Mouse (Mus musculus): ENCODE data around the gene Fndc10.
"Not testable (repeated sequence)": the region's sequence is repeated elsewhere in the genome, so short reads cannot be mapped to it uniquely, and the experiment has no call there.

The Fndc10 gene

DNA sequence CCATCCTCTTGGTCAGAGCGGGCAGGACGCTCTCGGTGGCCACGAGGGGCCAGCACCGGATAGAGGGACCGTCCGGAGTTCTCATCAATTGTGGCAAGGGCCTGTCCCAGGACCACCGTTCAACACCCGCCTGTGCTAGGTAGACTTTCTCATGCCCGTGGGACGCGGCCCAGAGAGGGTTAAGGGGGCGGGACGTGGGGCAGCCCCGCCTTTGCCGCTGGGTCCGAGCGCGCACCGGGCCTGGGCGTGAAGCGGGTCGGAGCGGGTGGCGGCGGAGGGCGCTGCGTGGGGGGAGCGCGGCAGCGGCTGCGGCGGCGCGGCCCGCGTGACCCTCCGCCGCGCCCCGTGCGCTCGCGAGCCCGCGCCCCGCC lies at the start of gene Fndc10:
Fndc10 (plus strand) TSS at position 232 of the 371 bp plus-strand sequence.
- DNase-seq (ENCODE audit: low spot score in 2 of 2): peak; percentile 38 to 73

DNA sequence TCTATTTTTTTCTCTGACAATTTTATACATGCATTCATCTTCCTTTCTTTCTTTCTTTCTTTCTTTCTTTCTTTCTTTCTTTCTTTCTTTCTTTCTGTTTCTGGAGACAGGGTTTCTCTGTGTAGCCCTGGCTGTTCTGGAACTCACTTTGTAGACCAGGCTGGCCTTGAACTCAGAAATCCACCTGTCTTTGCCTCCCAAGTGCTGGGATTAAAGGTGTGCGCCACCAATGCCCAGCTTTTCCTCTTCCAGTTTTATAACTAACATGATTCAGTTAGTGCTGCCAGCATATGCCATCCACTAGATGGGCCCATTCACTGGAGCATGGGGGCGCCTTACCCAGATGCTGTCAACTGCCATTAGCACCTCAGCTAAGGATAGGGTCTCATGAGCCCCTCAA lies 48.8 kb upstream of the Fndc10 start, which contains the start of gene Gm10563:
Gm10563 (minus strand) TSS at position 101 of the 400 bp plus-strand sequence.
- not testable (repeated sequence) for DNase-seq (ENCODE audit: low spot score in 2 of 2)

DNA sequence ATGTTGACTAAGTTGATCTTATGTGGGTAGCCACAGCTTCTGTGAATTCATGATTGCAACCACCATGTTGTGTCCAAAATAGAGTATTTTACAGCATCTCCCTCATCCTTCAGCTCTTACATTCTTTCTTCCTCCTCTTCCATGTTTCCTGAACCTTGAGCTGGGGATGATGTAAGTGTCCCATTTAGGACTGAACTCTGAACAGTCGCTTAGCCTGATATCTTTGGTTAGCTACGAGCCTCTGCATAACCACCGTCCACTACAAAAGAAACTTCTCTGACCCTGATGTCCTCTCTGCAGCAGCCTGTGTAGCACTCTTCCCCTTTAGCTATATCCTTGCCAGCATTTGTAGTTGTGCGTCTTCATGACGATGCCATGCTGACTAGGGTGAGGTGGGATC lies 48.4 kb upstream of the Fndc10 start:
- DNase-seq (ENCODE audit: low spot score in 2 of 2): no peak

DNA sequence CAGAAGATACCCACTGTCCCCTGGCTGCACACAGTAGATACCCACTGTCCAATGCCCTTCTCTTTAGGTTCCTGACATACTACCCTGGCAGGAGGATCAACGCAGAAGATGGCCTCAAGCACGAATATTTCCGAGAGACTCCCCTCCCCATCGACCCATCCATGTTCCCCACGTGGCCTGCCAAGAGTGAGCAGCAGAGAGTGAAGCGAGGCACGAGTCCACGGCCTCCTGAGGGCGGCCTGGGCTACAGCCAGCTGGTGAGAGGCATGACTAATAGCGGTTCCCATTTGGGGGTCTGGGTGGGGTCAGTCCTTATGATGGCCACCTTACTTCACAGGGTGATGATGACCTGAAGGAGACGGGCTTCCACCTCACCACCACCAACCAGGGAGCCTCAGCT lies 44.8 kb upstream of the Fndc10 start:
- DNase-seq (ENCODE audit: low spot score in 2 of 2): no peak

DNA sequence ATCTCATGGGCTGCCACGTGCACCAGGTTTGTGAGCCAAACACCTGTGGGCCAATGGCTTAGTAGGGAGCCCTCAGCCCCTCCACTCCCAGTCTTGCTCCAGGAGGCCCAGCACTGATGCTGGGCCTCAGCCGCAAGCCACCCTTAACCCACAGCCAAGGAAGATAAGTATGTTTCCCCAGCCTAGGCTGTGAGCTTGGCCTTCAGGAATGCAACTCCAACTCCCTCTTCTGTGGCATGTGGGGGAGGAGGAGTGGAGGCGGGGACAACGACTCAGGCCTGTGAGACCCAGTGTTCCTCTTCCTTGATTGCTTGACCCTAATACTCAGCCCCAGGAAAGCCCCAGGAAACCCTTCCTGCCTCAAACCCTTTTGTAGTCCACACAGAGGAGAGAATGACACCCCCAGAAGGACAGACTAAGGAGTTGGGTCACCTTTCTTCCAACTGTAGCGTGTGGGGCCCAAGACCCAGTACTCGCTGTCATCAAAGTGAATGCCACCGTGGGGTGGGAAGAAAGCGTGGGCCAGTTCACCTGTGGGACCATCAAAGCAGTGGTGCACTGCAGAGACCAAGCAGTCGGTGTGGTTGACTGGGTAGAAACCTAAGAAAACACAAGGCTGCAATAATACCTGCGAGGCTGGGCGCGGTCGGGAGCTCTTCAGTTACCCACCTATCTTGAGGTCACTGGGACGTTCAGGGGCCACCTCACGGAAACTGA lies 42.4 kb upstream of the Fndc10 start:
- peak in 1 of 2 experiments; percentile 74 for DNase-seq (ENCODE audit: low spot score in 2 of 2)

DNA sequence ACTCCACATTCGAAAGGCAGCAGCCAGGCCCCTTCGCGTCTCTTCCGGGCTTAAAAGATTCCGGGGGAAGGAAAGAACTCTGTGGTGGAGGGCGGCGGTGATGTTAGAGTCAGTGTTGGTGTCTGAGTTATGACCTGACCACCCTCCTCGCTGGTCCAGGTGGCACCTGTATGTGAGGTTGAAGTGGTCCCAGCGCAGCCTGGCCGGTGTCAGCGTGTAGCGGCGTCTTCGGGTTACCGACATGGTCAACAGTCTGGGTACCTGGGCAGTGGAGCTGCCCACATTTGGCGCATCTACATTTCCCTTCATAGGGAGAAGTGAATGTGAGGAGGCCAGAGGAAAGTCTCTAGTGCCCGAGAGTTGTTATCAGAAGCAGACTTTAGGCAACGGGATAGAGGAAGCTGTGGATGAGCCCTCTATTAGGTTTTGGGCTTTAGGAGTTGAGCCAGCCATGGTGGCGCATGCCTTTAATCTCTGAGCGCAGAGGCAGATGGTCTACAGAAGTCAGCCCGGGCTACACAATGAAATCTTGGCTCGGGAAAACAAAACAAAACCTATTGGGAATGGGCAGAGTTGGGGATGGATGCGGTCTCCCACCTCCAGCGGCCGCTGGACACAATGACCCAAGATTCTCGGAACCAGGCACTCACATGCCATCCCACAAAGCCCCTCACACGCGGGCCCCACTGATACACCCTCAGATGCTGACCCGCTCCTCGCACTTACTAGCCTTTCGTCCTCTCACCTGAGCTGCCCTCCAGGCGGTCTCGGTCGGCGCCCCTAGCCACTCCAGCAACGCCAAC lies 41.7 kb upstream of the Fndc10 start:
- no peak for DNase-seq (ENCODE audit: low spot score in 2 of 2)

DNA sequence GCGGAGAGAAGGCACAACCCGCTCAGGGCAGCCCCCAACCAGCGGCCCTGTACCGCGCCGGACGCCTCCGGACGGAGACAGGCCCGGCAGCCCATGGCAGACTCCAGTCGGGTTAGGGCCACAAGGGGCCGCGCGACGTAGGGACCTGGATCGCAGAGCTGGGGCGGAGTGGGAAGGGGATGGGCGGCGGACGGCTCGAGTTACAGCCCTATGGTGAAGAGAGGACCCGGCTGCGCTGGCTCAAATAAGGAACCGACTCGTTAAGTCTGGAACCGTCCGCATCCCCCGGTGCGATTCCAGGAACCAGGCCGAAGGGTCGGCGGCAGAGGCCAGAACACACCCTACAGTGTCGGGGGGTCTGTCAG lies 41.1 kb upstream of the Fndc10 start, which contains the start of gene Mmp23:
Mmp23 (minus strand) TSS at position 299 of the 365 bp plus-strand sequence.
- DNase-seq (ENCODE audit: low spot score in 2 of 2): peak; percentile 29 to 49

DNA sequence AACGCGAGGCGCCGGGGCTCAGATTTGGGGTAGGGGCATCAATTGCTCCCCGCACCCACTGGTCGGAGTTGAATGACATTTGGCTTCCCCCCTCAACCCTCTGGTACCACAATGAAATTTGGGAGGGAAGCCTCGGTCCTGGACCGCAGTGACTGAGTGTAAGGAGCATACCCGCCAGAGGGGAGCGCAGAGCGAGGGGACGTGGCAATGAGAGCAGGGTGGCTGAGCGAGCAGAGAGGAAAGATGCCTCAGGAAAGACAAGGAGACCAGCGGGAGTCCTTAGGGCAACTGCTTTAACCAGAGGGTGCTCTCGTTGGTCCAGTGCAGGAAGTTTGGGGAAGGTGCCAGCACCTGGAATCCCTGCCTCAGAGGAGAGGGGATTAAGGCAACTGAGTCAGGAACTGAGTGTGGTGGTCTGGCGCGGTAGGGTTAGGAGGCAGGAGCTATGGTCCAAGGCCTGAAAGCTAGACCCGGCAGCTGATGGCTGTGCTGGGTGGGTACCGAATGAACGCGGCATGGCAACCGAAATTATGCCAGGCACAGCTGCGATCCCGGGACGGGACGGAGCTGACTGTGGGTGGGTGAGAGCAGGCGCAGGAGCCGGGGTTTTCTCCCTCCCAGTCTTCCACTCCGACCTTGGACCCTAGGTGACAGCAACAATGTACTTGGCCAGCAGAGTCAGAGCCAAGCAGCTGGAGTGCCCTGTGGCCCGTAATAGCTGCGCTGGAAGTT lies 40.5 kb upstream of the Fndc10 start:
- peak in 1 of 2 experiments; percentile 28 for DNase-seq (ENCODE audit: low spot score in 2 of 2)

DNA sequence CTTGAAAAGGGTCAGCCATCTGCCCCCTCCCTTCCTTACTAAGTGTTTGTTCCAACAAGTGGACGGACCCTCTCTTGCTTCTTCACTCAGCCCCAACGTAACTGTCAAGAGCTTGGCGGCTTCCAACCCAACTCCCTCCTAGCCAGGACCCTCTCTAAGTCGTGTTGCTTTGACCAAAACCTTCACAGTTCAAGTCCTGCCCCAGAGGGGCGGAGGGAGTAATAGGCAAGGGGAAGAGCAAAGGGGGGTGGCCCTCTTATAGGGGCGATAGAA lies 40.0 kb upstream of the Fndc10 start:
- no peak for DNase-seq (ENCODE audit: low spot score in 2 of 2)

DNA sequence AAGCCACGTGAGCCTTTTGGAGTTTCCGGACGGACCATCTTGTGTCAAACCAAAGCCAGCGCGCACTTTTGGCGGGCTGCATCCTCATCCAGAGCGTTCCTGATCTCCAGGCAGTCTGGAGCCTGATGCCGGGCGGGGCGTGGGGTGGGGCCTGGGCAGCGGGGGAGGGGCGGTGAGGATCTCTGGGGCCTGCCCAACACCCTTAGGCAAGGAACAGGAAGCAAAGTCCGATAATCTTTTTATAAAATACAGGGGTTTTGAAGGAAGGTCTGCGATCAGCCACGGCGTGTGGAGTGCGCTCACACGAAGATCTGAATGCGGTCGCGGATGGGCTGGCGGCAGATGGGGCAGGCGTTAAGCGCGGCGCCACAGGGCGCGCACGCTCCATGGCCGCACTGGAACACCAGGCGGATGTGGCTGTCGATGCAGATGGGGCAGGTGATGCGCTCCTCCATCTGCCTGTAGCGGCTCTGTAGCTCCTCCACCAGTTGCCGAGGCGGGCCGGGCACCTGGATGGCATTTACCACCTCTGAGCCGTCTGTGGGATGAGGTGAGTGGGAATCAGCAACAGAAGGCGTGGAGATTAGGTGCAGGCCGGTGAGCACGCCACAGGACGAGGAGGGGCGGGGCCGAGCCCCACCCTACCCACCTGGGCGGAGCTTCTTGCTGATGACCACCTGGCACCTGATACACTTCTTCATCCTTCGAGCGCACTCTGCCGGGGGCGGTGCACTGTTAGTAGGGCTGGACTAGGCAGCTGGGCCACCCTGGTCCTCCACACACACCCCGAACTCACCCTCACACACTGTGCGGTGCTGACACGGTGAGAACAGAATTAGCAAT lies 39.5 kb upstream of the Fndc10 start:
- DNase-seq (ENCODE audit: low spot score in 2 of 2): peak; percentile 41 to 65

DNA sequence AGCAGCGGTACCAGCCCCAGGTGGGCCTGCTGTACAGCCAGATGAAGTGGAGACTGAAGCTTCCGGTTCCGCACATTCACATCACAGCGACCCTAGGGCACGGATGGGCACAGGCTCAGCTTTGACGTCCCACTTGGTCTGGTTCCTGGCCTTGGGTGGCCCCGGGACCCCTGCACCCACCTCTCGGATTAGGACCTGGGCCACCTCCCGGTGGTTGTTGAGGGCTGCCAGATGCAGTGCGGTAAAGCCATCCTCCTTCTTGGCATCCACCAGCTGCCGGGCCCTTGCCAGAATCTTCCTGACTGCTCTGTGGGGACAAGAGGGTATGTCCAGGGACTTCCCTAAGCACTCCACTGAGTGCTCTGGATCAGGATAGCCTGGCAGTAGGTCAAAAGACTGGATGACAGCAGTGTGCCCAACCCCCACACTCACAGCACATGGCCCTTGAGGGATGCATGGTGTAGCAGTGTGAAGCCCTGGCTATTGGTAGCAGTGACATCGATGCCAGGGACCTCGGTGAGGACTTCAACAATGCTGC lies 37.9 kb upstream of the Fndc10 start:
- DNase-seq (ENCODE audit: low spot score in 2 of 2): no peak

DNA sequence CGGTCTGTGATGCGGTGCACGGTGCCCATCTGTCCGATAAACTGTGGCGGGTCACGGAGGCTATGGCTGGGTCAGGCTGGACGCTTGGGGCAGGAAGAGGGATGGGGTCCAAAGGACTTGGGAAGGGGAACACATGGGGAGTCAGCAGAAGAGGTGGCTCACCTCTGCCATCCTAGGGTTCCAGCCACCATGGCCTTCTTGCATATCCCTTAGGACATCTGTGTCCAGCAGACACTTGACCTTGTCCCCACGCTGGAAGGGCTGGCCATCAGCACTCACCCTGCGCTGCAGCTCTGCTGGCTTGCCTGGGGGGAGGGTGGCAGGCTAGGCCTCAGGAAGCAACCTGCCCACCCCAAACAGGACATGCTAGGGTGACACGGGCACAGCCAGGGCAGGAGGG lies 35.2 kb upstream of the Fndc10 start:
- DNase-seq (ENCODE audit: low spot score in 2 of 2): no peak

DNA sequence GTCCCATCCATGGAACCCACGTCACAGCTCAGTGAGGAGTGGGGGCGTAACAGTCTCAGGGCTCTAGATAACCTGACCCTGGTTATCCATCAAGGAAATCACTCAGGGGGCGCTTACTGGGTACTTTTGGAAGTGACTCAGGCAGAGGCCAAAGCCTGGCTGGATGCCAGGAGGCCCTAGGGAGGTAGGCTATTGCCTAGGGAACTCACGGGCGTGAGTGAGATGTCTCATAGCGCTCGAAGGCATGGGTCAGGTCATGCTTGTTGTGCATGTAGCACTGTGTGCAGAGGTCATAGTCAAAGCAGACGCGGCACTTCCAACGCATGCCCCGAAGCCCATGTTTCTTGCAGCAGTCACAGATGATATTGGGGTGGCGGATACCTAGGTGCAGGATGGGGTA lies 33.5 kb upstream of the Fndc10 start:
- DNase-seq (ENCODE audit: low spot score in 2 of 2): no peak

DNA sequence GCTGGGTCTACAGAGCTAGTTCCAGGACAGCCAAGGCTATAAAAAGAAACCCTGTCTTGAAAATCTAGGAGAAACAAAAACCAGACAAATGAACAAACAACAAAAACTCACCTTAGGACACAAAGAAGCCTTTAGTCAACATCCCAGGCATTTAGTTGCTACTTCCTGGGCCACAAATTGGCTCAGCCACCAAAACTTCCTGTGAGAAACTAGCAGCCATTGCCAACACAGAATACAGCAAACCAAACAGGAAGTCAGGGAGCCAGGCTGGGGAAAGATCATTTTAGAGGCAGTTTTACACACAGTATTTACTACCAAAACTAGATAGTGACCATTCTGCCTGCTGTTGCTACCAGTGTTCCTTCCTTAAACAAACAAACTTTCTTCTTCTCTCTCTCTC lies 27.2 kb upstream of the Fndc10 start:
- no peak for DNase-seq (ENCODE audit: low spot score in 2 of 2)

DNA sequence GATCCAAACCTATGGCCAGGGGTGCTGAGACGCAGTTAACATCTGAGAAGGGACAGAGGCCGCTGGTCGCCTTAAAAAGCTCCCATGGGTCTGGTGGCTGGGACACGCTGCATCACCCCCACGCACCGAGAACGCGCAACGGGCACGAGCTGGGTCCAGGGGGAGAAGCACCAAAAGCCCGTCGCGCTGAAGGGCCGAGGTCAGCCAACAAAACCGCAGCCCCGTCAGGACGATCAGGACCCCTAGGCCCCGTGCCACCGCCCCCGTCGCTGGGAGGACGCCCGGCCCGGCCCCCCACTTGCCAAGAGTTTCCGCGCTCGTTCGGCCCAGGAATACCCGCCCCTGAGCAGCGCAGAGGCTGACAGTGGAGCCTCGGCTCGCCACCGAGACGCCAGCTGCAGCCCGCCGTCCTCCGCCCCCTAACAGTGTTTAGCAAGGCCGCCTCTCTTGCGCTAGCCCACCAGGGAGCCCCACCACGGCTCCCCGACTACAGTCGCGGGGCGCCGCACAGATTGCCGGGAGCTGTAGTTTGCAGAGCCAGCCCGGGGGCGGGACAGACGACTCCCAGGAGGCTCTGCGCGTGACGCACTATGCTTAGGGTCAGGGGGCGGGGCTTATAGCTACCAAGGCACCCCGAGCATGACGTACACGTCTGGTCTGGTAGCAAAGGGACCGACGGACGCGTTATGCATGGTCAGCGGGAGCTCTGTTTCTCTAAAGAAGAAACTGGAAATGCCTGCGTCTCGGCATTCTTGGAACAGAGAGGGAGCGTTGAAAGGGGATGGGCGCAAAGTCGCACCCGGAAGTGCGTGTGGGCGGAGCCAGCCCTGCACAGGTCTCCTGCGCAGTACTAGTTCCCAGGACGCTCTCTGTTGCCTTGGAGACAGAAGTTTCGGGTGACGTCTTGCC lies 25.2 kb upstream of the Fndc10 start, which contains the start of gene Mib2:
Mib2 (minus strand) TSS at position 510 of the 909 bp plus-strand sequence.
- peak; percentile 94 to 95 for DNase-seq (ENCODE audit: low spot score in 2 of 2)

DNA sequence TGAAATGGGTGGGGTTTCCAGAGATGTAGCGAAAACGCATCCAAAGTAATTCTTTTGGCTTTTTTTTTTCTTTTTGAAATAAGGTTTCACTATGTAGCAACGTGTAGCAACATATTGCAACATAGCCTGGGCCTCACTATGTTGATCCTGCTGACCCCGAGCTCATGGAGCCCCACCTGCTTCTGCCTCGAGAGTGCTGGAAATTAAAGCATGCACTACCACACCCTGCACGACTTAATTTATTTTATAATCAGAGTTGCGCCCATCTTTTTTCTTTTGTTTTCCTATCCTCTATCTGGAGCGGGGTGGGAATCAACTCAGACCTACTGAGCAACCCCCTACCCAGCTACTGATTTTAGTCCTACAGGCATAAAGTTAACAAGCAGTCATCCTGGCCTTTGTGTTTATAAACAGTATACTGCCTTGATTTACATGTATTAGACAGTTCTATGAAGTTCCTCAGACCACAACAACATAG lies 24.5 kb upstream of the Fndc10 start:
- DNase-seq (ENCODE audit: low spot score in 2 of 2): no peak

DNA sequence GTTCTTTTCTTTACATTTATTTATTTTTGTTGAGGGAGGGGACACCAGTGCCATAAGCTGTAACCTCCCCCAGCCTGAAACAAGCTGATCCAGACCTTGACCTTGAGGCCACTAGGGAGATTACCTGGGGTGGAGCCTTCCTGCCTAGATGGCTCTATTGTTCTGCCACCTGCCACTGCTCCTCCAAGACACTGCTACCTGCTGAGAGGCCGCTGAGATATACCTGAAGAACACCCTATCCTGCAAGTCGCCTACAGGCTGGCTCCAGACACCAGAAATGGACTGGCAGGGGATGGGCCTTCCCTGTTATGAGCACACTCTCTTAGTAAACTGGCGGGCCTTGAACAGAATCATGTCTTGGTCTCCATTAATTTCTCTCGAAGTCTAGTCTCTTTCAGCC lies 23.9 kb upstream of the Fndc10 start:
- not testable (repeated sequence) for DNase-seq (ENCODE audit: low spot score in 2 of 2)

DNA sequence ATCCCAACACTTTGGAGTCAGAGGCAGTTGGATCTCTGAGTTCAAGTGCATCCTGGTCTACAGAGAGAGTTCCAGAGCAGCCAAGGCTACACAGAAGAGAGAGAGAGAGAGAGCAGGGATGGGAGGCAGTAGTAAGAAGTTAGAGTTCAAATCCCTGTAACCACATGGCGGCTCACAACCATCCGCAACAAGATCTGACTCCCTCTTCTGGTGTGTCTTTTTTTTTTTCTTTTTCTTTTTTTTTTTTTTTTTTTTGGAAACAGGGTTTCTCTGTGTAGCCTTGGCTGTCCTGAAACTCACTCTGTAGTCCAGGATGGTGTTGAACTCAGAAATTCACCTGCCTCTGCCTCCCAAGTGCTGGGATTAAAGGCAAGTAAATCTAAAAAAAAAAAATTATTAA lies 22.1 kb upstream of the Fndc10 start:
- no peak for DNase-seq (ENCODE audit: low spot score in 2 of 2)

DNA sequence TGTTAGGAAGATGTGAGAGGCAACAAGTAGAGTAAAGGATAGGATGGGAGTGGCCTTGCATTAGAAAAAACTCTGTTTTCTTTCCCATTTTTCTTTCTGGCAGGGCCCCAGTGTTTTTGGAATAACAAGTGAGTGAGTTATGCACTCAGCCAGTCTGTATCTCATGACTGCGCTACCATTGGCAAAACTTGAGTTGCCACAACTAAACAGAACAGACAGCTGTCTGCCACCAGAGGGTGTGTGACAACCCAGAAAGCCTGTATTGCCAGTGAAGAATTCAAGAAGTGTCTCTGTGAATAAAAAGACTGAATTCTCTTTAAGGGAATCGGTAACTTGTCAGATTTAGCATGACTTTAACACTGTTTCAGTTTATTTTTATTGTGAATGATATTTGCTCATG lies 18.2 kb upstream of the Fndc10 start:
- DNase-seq (ENCODE audit: low spot score in 2 of 2): no peak

DNA sequence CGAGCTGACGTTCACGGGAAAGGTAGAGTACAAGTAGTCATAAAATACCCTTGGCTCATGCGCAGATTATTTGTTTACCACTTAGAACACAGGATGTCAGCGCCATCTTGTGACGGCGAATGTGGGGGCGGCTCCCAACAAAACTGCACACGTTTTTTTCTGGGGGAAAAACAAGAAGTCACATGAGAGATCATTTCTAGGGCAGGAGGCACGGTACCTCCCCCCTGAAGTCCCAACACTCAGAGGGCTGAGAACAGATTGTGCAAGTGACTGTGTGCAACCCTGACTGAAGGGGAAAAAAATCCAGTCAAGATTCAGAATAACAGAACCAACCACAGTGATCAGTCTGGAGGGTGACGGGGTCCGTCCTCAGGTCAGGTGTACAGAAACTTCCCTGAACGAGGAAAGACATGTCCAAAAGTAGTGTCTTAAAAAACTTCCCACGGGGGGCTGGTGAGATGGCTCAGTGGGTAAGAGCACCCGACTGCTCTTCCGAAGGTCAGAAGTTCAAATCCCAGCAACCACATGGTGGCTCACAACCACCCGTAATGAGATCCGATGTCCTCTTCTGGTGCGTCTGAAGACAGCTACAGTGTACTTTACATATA lies 10.4 kb upstream of the Fndc10 start:
- DNase-seq (ENCODE audit: low spot score in 2 of 2): not testable (repeated sequence)

Measured in urinary bladder, adult 18-20 months (tissue).